In genomic region chr2:20602656-20603055, GRCm38 (mm10) we compare ENCODE assay signal across 26 mouse cellular contexts.
DNase-seq lines count a peak whose midpoint lies in the region; TF ChIP-seq lines count a peak whose summit lies in the region.
"Had no signal": no experiment of that assay in that cellular context is flagged by ENCODE, and none has a peak within 500 bp of the region (broad histone marks: within the 10 kb centered on the region; RNA-seq: fewer than 3 reads in every experiment).

No protein-coding gene starts in this region.

- no peaks in the 10 kb centered on the region for H3K27me3 ChIP-seq in forebrain, embryonic 10.5 days (ENCODE audit: poor library complexity, severe bottlenecking)
- H3K27me3 ChIP-seq: embryonic facial prominence, embryonic 13.5 days; heart, embryonic 12.5 days; heart, embryonic 15.5 days; hindbrain, embryonic 13.5 days; intestine, embryonic 15.5 days had no signal

- 85% methylated on average over 2 of the region's 2 CpGs for WGBS in forebrain, embryonic 10.5 days

- DNase-seq in gastrocnemius, adult 2 months, result peak; percentile 43
- DNase-seq in gastrocnemius, postnatal 10 days, result no peak
- DNase-seq in heart, adult 11 months, result peak; percentile 16
- DNase-seq in heart, adult 8-10 months (ENCODE audit: low spot score), result no peak
- no peak for DNase-seq in forebrain, embryonic 10.5 days (ENCODE audit: extremely low spot score, low spot score)
- DNase-seq: adrenal gland, adult 8-10 months; adrenal gland, postnatal 25 days; B cell, adult 2 months; cerebellum, adult 11-12 months; cerebellum, adult 8-10 months; cerebellum, postnatal 10 days; cerebellum, postnatal 36 days; embryo, embryonic 11 days; forebrain, postnatal 0 days; heart, postnatal 10 days; heart, postnatal 36 days; kidney, adult 11 months; kidney, adult 8-10 months had no signal

- peak overlapping the region; percentile 63 for H3K27ac ChIP-seq in gastrocnemius, adult 2 months
- H3K27ac ChIP-seq in embryonic fibroblast, embryonic 13.5 days (ENCODE audit: insufficient read depth, low read length), result peak overlapping the region; percentile 72; the same call in 1 of the 2 replicates
- H3K27ac ChIP-seq in forebrain, embryonic 10.5 days, result no peak overlapping the region
- H3K27ac ChIP-seq: embryonic facial prominence, embryonic 10.5 days; embryonic facial prominence, embryonic 13.5 days; heart, embryonic 15.5 days; hindbrain, embryonic 10.5 days; hindbrain, embryonic 13.5 days; intestine, embryonic 15.5 days had no signal

- intact Hi-C loops in gastrocnemius, adult 2 months (cut with DNase I), result loop anchor here (1.0 kb wide), 1 partner anchor 42 kb away; no protein-coding TSS in a partner anchor

- H3K9me3 ChIP-seq in forebrain, embryonic 10.5 days, result no peaks in the 10 kb centered on the region
- H3K9me3 ChIP-seq: embryonic facial prominence, embryonic 10.5 days; embryonic facial prominence, embryonic 13.5 days; heart, embryonic 12.5 days; heart, embryonic 15.5 days; hindbrain, embryonic 10.5 days; hindbrain, embryonic 13.5 days; intestine, embryonic 15.5 days had no signal

- no peak for TF ChIP-seq CTCF in gastrocnemius, adult 2 months (IDR thresholded peaks at IDR 0.05)
- TF ChIP-seq CTCF in embryonic fibroblast, embryonic 13.5 days (IDR thresholded peaks at IDR 0.05; ENCODE audit: borderline replicate concordance, insufficient read depth, low read length), result no peak

- no peak for TF ChIP-seq POLR2A in embryonic fibroblast, embryonic 13.5 days (IDR thresholded peaks at IDR 0.05; ENCODE audit: low read depth, low read length)

- H3K4me1 ChIP-seq in embryonic fibroblast, embryonic 13.5 days (ENCODE audit: control insufficient read depth, insufficient read depth, low read length), result peaks cover 5% of the 10 kb centered on the region
- H3K4me1 ChIP-seq in forebrain, embryonic 10.5 days, result peaks cover 6% of the 10 kb centered on the region
- H3K4me1 ChIP-seq: hindbrain, embryonic 10.5 days; hindbrain, embryonic 13.5 days; intestine, embryonic 15.5 days had no signal

- H3K36me3 ChIP-seq in forebrain, embryonic 10.5 days (replicated peaks), result no peaks in the 10 kb centered on the region
- H3K36me3 ChIP-seq: embryonic facial prominence, embryonic 10.5 days; embryonic facial prominence, embryonic 13.5 days; heart, embryonic 12.5 days; heart, embryonic 15.5 days; hindbrain, embryonic 10.5 days; hindbrain, embryonic 13.5 days; intestine, embryonic 15.5 days had no signal

- no peak overlapping the region for H3K4me3 ChIP-seq in gastrocnemius, adult 2 months
- no peak overlapping the region for H3K4me3 ChIP-seq in embryonic fibroblast, embryonic 13.5 days (ENCODE audit: insufficient read depth, low read length)
- no peak overlapping the region for H3K4me3 ChIP-seq in forebrain, embryonic 10.5 days
- H3K4me3 ChIP-seq: embryonic facial prominence, embryonic 10.5 days; embryonic facial prominence, embryonic 13.5 days; heart, embryonic 12.5 days; heart, embryonic 15.5 days; hindbrain, embryonic 10.5 days; hindbrain, embryonic 13.5 days; intestine, embryonic 15.5 days had no signal

Comparison
In these comparisons a context has a peak if more than half of its experiments do, and no peak if none do; other contexts are left out.
1. DNase-seq: peak in gastrocnemius, adult 2 months (single experiment) and heart, adult 11 months (single experiment); none in gastrocnemius, postnatal 10 days (single experiment), heart, adult 8-10 months (single experiment) and forebrain, embryonic 10.5 days (single experiment).